Comparison of ENCODE assay signal across 10 mouse cellular contexts in genomic region chr19:47121054-47121453, GRCm38 (mm10). TPM values are rescaled to one million over a fixed set of nuclear protein-coding genes. Genes with fewer than 3 reads are reported as not detected.
DNase-seq lines count a peak whose midpoint lies in the region; ATAC-seq and TF ChIP-seq lines count a peak whose summit lies in the region.
"Had no signal": no experiment of that assay in that cellular context is flagged by ENCODE, and none has a peak within 500 bp of the region (broad histone marks: within the 10 kb centered on the region; RNA-seq: fewer than 3 reads in every experiment).

No protein-coding gene starts in this region.

- no peak overlapping the region for H3K9ac ChIP-seq in intestine, embryonic 16.5 days (ENCODE audit: low read depth, low read length)
- no peak overlapping the region for H3K9ac ChIP-seq in intestine, embryonic 15.5 days
- H3K9ac ChIP-seq: embryonic facial prominence, embryonic 13.5 days; limb, embryonic 13.5 days had no signal

- CTCF ChIA-PET in Patski (lab: Charles Lee) = interaction anchor here (0.8 to 3.1 kb wide), 13 partner anchors 9 to 217 kb away, joined by 3 to 40 read pairs (median 4); no protein-coding TSS in a partner anchor

- in situ Hi-C loops in Patski (cut with MboI; ENCODE audit: low pct_unique_long_range_greater_than_20kb) = loop anchor here (5.0 kb wide), 1 partner anchor 46 kb away; no protein-coding TSS in a partner anchor

- 38% methylated on average over 4 of the region's 4 CpGs for WGBS in intestine, embryonic 16.5 days
- WGBS in intestine, embryonic 15.5 days = 47% methylated on average over 4 of the region's 4 CpGs

- peaks cover 2% of the 10 kb centered on the region; the same call in 1 of the 2 replicates for H3K4me1 ChIP-seq in intestine, embryonic 16.5 days (ENCODE audit: control insufficient read depth, insufficient read depth, low read length)
- no peaks in the 10 kb centered on the region for H3K4me1 ChIP-seq in intestine, embryonic 15.5 days (replicated peaks)
- H3K4me1 ChIP-seq: embryonic facial prominence, embryonic 13.5 days; limb, embryonic 13.5 days had no signal

- H3K36me3 ChIP-seq in intestine, embryonic 16.5 days (ENCODE audit: control insufficient read depth, insufficient read depth, low read length) = peaks cover 28% of the 10 kb centered on the region
- peaks cover 51% of the 10 kb centered on the region for H3K36me3 ChIP-seq in intestine, embryonic 15.5 days
- H3K36me3 ChIP-seq in C2C12 (ENCODE audit: control insufficient read depth, insufficient read depth) = peaks cover 81% of the 10 kb centered on the region

- TF ChIP-seq CTCF in C2C12 (IDR thresholded peaks at IDR 0.05; ENCODE audit: control insufficient read depth, insufficient read depth, insufficient read length) (peak; percentile 62), Patski (IDR thresholded peaks at IDR 0.05) (peak; percentile 85)

- H3K79me3 ChIP-seq in C2C12 (ENCODE audit: low read depth) = no peaks in the 10 kb centered on the region

- no peak overlapping the region for H3K4me2 ChIP-seq in intestine, embryonic 16.5 days (ENCODE audit: low read depth, low read length)
- no peak overlapping the region for H3K4me2 ChIP-seq in intestine, embryonic 15.5 days (replicated peaks)
- H3K4me2 ChIP-seq: embryonic facial prominence, embryonic 13.5 days; limb, embryonic 13.5 days had no signal

- H3K27me3 ChIP-seq in intestine, embryonic 16.5 days (replicated peaks; ENCODE audit: control insufficient read depth, insufficient read depth, low read length) = no peaks in the 10 kb centered on the region
- H3K27me3 ChIP-seq in intestine, embryonic 15.5 days (replicated peaks) = no peaks in the 10 kb centered on the region
- H3K27me3 ChIP-seq in C2C12 (ENCODE audit: control insufficient read depth, insufficient read depth, insufficient read length) (no peaks in the 10 kb centered on the region), Patski (no peaks in the 10 kb centered on the region)
- H3K27me3 ChIP-seq: embryonic facial prominence, embryonic 13.5 days; limb, embryonic 13.5 days had no signal

- no peak overlapping the region for H3ac ChIP-seq in C2C12 (ENCODE audit: control insufficient read depth, insufficient read length, low read depth)

- H3K9me3 ChIP-seq in intestine, embryonic 16.5 days (ENCODE audit: control insufficient read depth, low read length) = no peaks in the 10 kb centered on the region
- no peaks in the 10 kb centered on the region for H3K9me3 ChIP-seq in intestine, embryonic 15.5 days
- H3K9me3 ChIP-seq: embryonic facial prominence, embryonic 13.5 days; limb, embryonic 13.5 days had no signal

- ATAC-seq in intestine, embryonic 16.5 days = 0 out of 2 replicates have a peak, but pooled peaks have one; percentile 36
- ATAC-seq in intestine, embryonic 15.5 days = no peak
- ATAC-seq in Patski = peak; percentile 57

- POLR2A ChIA-PET in Patski (lab: Charles Lee) = no interaction called here

- no peaks in the 10 kb centered on the region for H3K79me2 ChIP-seq in C2C12 (ENCODE audit: control insufficient read depth, insufficient read depth)

- no peak overlapping the region for H3K4me3 ChIP-seq in intestine, embryonic 16.5 days (ENCODE audit: low read length)
- H3K4me3 ChIP-seq in intestine, embryonic 15.5 days (replicated peaks) = no peak overlapping the region
- no peak overlapping the region for H3K4me3 ChIP-seq in C2C12 (ENCODE audit: insufficient read depth, poor library complexity, severe bottlenecking)
- H3K4me3 ChIP-seq: embryonic facial prominence, embryonic 13.5 days; limb, embryonic 13.5 days had no signal

- no peak overlapping the region for H3K27ac ChIP-seq in intestine, embryonic 16.5 days (ENCODE audit: low read length)
- no peak overlapping the region for H3K27ac ChIP-seq in intestine, embryonic 15.5 days
- H3K27ac ChIP-seq: embryonic facial prominence, embryonic 13.5 days; limb, embryonic 13.5 days had no signal

- no peak for DNase-seq in Patski (ENCODE audit: low read depth, low spot score)
- DNase-seq in kidney, postnatal 36 days = peak; percentile 18 to 43
- no peak for DNase-seq in ovary, adult 18-20 months (ENCODE audit: low spot score)
- DNase-seq in frontal cortex, postnatal 36 days (ENCODE audit: low spot score in 2 of 2) = no peak
- no peak for DNase-seq in cerebellum, postnatal 4 days (ENCODE audit: low spot score in 2 of 2)

TF ChIP-seq in C2C12, 6 proteins besides CTCF, POLR2A, EP300 and RAD21:
- TF ChIP-seq MAX (IDR thresholded peaks at IDR 0.05) = no peak
- no peak for TF ChIP-seq CEBPB (IDR thresholded peaks at IDR 0.05; ENCODE audit: low read depth)
- TF ChIP-seq FOSL1 (IDR thresholded peaks at IDR 0.05; ENCODE audit: insufficient read depth, low read length, poor library complexity, severe bottlenecking) = no peak
- no peak for TF ChIP-seq MYOG (IDR thresholded peaks at IDR 0.05; ENCODE audit: control insufficient read depth, extremely low read depth, insufficient read length)
- no peak for TF ChIP-seq USF1 (IDR thresholded peaks at IDR 0.05; ENCODE audit: low read depth)
- TF ChIP-seq MYOD1 (IDR thresholded peaks at IDR 0.05; ENCODE audit: control insufficient read depth, insufficient read length, low read depth) = no peak

RNA-seq across cellular contexts. Expression of gene Calhm2, which starts 17.0 kb away (rescaled TPM):
- 5.8 and 6.4 TPM in 2 replicates for polyA plus RNA-seq in intestine, embryonic 16.5 days (2015; fragmentation: Nextera tagmentation; extraction: Ambion mirVana)
- polyA plus RNA-seq in intestine, embryonic 15.5 days (2015; fragmentation: Nextera tagmentation; extraction: Ambion mirVana) = 5.8 and 6.1 TPM in 2 replicates
- 1.5 TPM for polyA plus RNA-seq in C2C12 (2012; fragmentation: generic; extraction: Trizol)
- 0.05 TPM for polyA plus RNA-seq in Patski (2021)

RNA-seq across cellular contexts. Expression of gene Calhm1, which starts 23.0 kb away (rescaled TPM):
- polyA plus RNA-seq in intestine, embryonic 16.5 days (2015; fragmentation: Nextera tagmentation; extraction: Ambion mirVana) = not detected in 2 replicates
- not detected in 2 replicates for polyA plus RNA-seq in intestine, embryonic 15.5 days (2015; fragmentation: Nextera tagmentation; extraction: Ambion mirVana)
- not detected for polyA plus RNA-seq in C2C12 (2012; fragmentation: generic; extraction: Trizol)
- not detected for polyA plus RNA-seq in Patski (2021)
- polyA plus RNA-seq: embryonic facial prominence, embryonic 13.5 days; limb, embryonic 13.5 days had no signal

RNA-seq across cellular contexts. Expression of gene Pdcd11, which starts 30.5 kb away (rescaled TPM):
- polyA plus RNA-seq in intestine, embryonic 16.5 days (2015; fragmentation: Nextera tagmentation; extraction: Ambion mirVana) = 7.1 and 7.4 TPM in 2 replicates
- 9.2 and 9.3 TPM in 2 replicates for polyA plus RNA-seq in intestine, embryonic 15.5 days (2015; fragmentation: Nextera tagmentation; extraction: Ambion mirVana)
- polyA plus RNA-seq in C2C12 (2012; fragmentation: generic; extraction: Trizol) = 21.0 TPM
- polyA plus RNA-seq in Patski (2021) = 29.3 TPM

RNA-seq across cellular contexts. Expression of gene Usmg5, which starts 30.6 kb away (rescaled TPM):
- 1,592 and 1,616 TPM in 2 replicates for polyA plus RNA-seq in intestine, embryonic 16.5 days (2015; fragmentation: Nextera tagmentation; extraction: Ambion mirVana)
- polyA plus RNA-seq in intestine, embryonic 15.5 days (2015; fragmentation: Nextera tagmentation; extraction: Ambion mirVana) = 1,509 and 1,736 TPM in 2 replicates
- 1,106 TPM for polyA plus RNA-seq in C2C12 (2012; fragmentation: generic; extraction: Trizol)
- polyA plus RNA-seq in Patski (2021) = 714 TPM

RNA-seq across cellular contexts. Expression of gene Calhm3, which starts 36.5 kb away (rescaled TPM):
- 0.88 and 1.1 TPM in 2 replicates for polyA plus RNA-seq in intestine, embryonic 16.5 days (2015; fragmentation: Nextera tagmentation; extraction: Ambion mirVana)
- 0.21 and 0.23 TPM in 2 replicates for polyA plus RNA-seq in intestine, embryonic 15.5 days (2015; fragmentation: Nextera tagmentation; extraction: Ambion mirVana)
- polyA plus RNA-seq in C2C12 (2012; fragmentation: generic; extraction: Trizol) (not detected), Patski (2021) (not detected)
- polyA plus RNA-seq: embryonic facial prominence, embryonic 13.5 days; limb, embryonic 13.5 days had no signal

Comparison
In these comparisons a context has a peak if more than half of its experiments do, and no peak if none do; other contexts are left out.
1. DNase-seq: peak in kidney, postnatal 36 days (2 of 2); none in Patski (single experiment), ovary, adult 18-20 months (single experiment), frontal cortex, postnatal 36 days (0 of 2) and cerebellum, postnatal 4 days (0 of 2).